In the genomic region with DNA sequence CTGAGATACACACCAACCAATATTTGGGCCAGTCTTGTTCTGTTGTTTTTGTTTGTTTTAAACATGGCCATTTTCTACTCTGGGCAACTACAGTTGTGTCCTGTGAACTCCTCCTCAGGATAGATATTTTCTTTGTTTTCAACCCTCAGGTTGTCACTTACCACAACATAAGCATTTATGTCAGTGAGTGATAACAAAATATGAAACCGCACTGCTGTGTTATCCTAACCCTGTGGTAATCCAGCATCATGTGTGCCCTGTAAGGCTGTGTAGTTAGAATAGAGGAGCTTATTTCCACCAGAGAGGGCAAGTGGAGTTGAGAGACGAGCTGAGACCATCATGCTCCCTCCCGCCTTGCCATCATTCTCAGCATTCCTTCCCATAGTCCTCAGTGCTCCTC, we compare ENCODE assay signal across 28 mouse cellular contexts.
A peak's percentile ranks its signal among the peaks of the same experiment; 100 is the strongest.
DNase-seq lines count a peak whose midpoint lies in the region; ATAC-seq lines count a peak whose summit lies in the region.
"Had no signal": no experiment of that assay in that cellular context is flagged by ENCODE, and none has a peak within 500 bp of the region (broad histone marks: within the 10 kb centered on the region; RNA-seq: fewer than 3 reads in every experiment).

No protein-coding gene starts in this region.

- ATAC-seq in megakaryocyte, adult 5-6 weeks (ENCODE audit: poor library complexity, severe bottlenecking) = no peak
- peak; percentile 69 for ATAC-seq in common myeloid progenitor, adult 5-6 weeks (replicated peaks; ENCODE audit: low read depth, poor library complexity, severe bottlenecking)
- ATAC-seq in megakaryocyte-erythroid progenitor cell, adult 5-6 weeks (replicated peaks; ENCODE audit: low FRiP score, low TSS enrichment, poor library complexity, severe bottlenecking) = peak; percentile 85
- ATAC-seq: activated CD4-positive, CD25-positive, alpha-beta regulatory T cell, adult 4 months; CD4-positive, CD25-positive, alpha-beta regulatory T cell, adult 4 months; forebrain, embryonic 14.5 days; forebrain, embryonic 16.5 days; Patski had no signal

- H3K4me1 ChIP-seq in megakaryocyte, embryonic 14.5 days = peaks cover 37% of the 10 kb centered on the region
- H3K4me1 ChIP-seq: embryonic facial prominence, embryonic 13.5 days; embryonic facial prominence, embryonic 15.5 days; forebrain, embryonic 10.5 days; forebrain, embryonic 12.5 days had no signal

- H3K4me3 ChIP-seq in megakaryocyte, embryonic 14.5 days (replicated peaks) = peak overlapping the region; percentile 35
- H3K4me3 ChIP-seq: embryonic facial prominence, embryonic 13.5 days; embryonic facial prominence, embryonic 15.5 days; erythroblast, embryonic 14.5 days; forebrain, embryonic 10.5 days; forebrain, embryonic 12.5 days had no signal

- H3K9me3 ChIP-seq in megakaryocyte, embryonic 14.5 days = no peaks in the 10 kb centered on the region
- H3K9me3 ChIP-seq: embryonic facial prominence, embryonic 13.5 days; embryonic facial prominence, embryonic 15.5 days; forebrain, embryonic 12.5 days; G1E had no signal

- no peak for DNase-seq in left cerebral cortex, adult 11 months (ENCODE audit: low spot score)
- no peak for DNase-seq in thymus, postnatal 4 days
- DNase-seq: adrenal gland, adult 8-10 months; adrenal gland, postnatal 14 days; adrenal gland, postnatal 36 days; B cell, adult 2 months; cerebellum, adult 11-12 months; cerebellum, adult 2 months; cerebellum, adult 9-10 months; cerebellum, postnatal 10 days; cerebellum, postnatal 25 days; embryo, embryonic 11 days had no signal

- no peaks in the 10 kb centered on the region for H3K27me3 ChIP-seq in megakaryocyte, embryonic 14.5 days (replicated peaks)
- H3K27me3 ChIP-seq: CH12.LX; embryonic facial prominence, embryonic 13.5 days; embryonic facial prominence, embryonic 15.5 days; forebrain, embryonic 12.5 days; Patski had no signal

- no peaks in the 10 kb centered on the region for H3K36me3 ChIP-seq in megakaryocyte, embryonic 14.5 days (replicated peaks; ENCODE audit: low read length)
- H3K36me3 ChIP-seq: embryonic facial prominence, embryonic 13.5 days; embryonic facial prominence, embryonic 15.5 days; forebrain, embryonic 10.5 days; forebrain, embryonic 12.5 days; G1E had no signal
